Mouse (Mus musculus): ENCODE results near the gene Camkmt.

The Camkmt gene

GRCm38 (mm10) chr17:85374834-85375176, 284.5 kb downstream of the Camkmt start:
- no peak for DNase-seq

GRCm38 (mm10) chr17:85375523-85375922, 285.2 kb downstream of the Camkmt start:
- no peak for DNase-seq

- DNase-seq: no peak
Observed at GRCm38 (mm10) chr17:85377496-85377895, 287.1 kb downstream of the Camkmt start.

- DNase-seq: no peak
Observed at GRCm38 (mm10) chr17:85379101-85379500, 288.7 kb downstream of the Camkmt start.

- no peak for DNase-seq
Observed at GRCm38 (mm10) chr17:85381578-85382223, 291.3 kb downstream of the Camkmt start.

- DNase-seq: no peak
Observed at GRCm38 (mm10) chr17:85382344-85382743, 292.0 kb downstream of the Camkmt start.

GRCm38 (mm10) chr17:85382906-85383305, 292.6 kb downstream of the Camkmt start:
- DNase-seq: no peak

GRCm38 (mm10) chr17:85393091-85393890, 302.9 kb downstream of the Camkmt start:
- no peak for DNase-seq

GRCm38 (mm10) chr17:85393891-85394321, 303.6 kb downstream of the Camkmt start:
- no peak for DNase-seq

GRCm38 (mm10) chr17:85395502-85395901, 305.1 kb downstream of the Camkmt start:
- DNase-seq: no peak

- no peak for DNase-seq
Observed at GRCm38 (mm10) chr17:85400751-85401150, 310.4 kb downstream of the Camkmt start.

GRCm38 (mm10) chr17:85405161-85405560, 314.8 kb downstream of the Camkmt start:
- no peak for DNase-seq

GRCm38 (mm10) chr17:85406195-85406594, 315.8 kb downstream of the Camkmt start:
- DNase-seq: no peak

- no peak for DNase-seq
Observed at GRCm38 (mm10) chr17:85428831-85429230, 338.5 kb downstream of the Camkmt start.

GRCm38 (mm10) chr17:85432923-85433322, 342.6 kb downstream of the Camkmt start:
- DNase-seq: no peak

- no peak for DNase-seq
Observed at GRCm38 (mm10) chr17:85443036-85443435, 352.7 kb downstream of the Camkmt start.

- DNase-seq: no peak
Observed at GRCm38 (mm10) chr17:85454419-85454983, 364.1 kb downstream of the Camkmt start.

- DNase-seq: no peak
Observed at GRCm38 (mm10) chr17:85455063-85455462, 364.7 kb downstream of the Camkmt start.

- no peak for DNase-seq
Observed at GRCm38 (mm10) chr17:85458075-85458474, 367.7 kb downstream of the Camkmt start.

GRCm38 (mm10) chr17:85458589-85458988, 368.2 kb downstream of the Camkmt start:
- no peak for DNase-seq

GRCm38 (mm10) chr17:85461577-85461976, 371.2 kb downstream of the Camkmt start:
- DNase-seq: no peak

- DNase-seq: no peak
Observed at GRCm38 (mm10) chr17:85463497-85464392, 373.4 kb downstream of the Camkmt start.

Measured in cerebellum, adult 9-11 months (tissue).